Mouse (Mus musculus) A20 (cell line): Measurements from ENCODE around the gene Olfr105-ps.

Experiments used
- DNase-seq: peaks from one replicate; pipeline ENCODE4 v3.0.0-alpha.2; 2011; ENCODE audit warnings: low read depth, low spot score

The Olfr105-ps gene

GRCm38 (mm10) chr17:37378733-37379132 is at the start of gene Olfr105-ps:
TSS of gene Olfr105-ps (plus strand) at chr17:37379033.
- no peak for DNase-seq

GRCm38 (mm10) chr17:37339598-37339997 is 39.2 kb upstream of the Olfr105-ps start, which contains the start of gene Olfr103:
TSS of gene Olfr103 (minus strand) at chr17:37339698.
- DNase-seq: no peak

- no peak for DNase-seq
These were observed 19.6 kb upstream of the Olfr105-ps start, which contains the start of gene Olfr104-ps for GRCm38 (mm10) chr17:37359282-37359681. TSS of gene Olfr104-ps (plus strand) at chr17:37359582.

- no peak for DNase-seq
These were observed 11.3 kb downstream of the Olfr105-ps start, which contains the start of gene Olfr106-ps for GRCm38 (mm10) chr17:37390093-37390492. TSS of gene Olfr106-ps (plus strand) at chr17:37390393.

GRCm38 (mm10) chr17:37398926-37399325 is 20.1 kb downstream of the Olfr105-ps start, which contains the start of gene Olfr107:
TSS of gene Olfr107 (plus strand) at chr17:37399226.
- no peak for DNase-seq

GRCm38 (mm10) chr17:37413380-37413779 is 34.5 kb downstream of the Olfr105-ps start:
- no peak for DNase-seq
